Mouse (Mus musculus) myocyte (in vitro differentiated cells): ENCODE results near the gene Gm42372. TPM values are rescaled to one million over a fixed set of nuclear protein-coding genes. Genes with fewer than 3 reads are reported as not detected.

Experiments used
- H3K27me3 ChIP-seq: one replicate; pipeline ENCODE4 v1.6.1; 2011; ENCODE audit not compliant: control insufficient read depth, insufficient read depth, insufficient read length
- H3K36me3 ChIP-seq: one replicate; pipeline ENCODE4 v1.6.1; 2011; ENCODE audit not compliant: control insufficient read depth, insufficient read depth
- H3K4me2 ChIP-seq: one replicate; pipeline ENCODE4 v1.6.1; 2011; ENCODE audit warnings: low read depth, control low read depth
- H3K4me3 ChIP-seq: one replicate; pipeline ENCODE4 v1.5.1; 2011; ENCODE audit warnings: mild to moderate bottlenecking, control low read depth, moderate library complexity
- H3K79me2 ChIP-seq: one replicate; pipeline ENCODE4 v1.6.1; 2011; ENCODE audit not compliant: control insufficient read depth, insufficient read depth
- H3ac ChIP-seq: one replicate; pipeline ENCODE4 v1.6.1; 2011; ENCODE audit not compliant: control insufficient read depth, insufficient read length
- CEBPB ChIP-seq: IDR thresholded peaks from 2 replicates; pipeline ENCODE4 v1.6.1; 2011; ENCODE audit warnings: mild to moderate bottlenecking, moderate library complexity; ENCODE audit not compliant: poor library complexity, insufficient read depth, severe bottlenecking
- E2F4 ChIP-seq: IDR thresholded peaks from one replicate; pipeline ENCODE4 v1.6.1; 2011; ENCODE audit warnings: mild to moderate bottlenecking, control low read depth, moderate library complexity; ENCODE audit not compliant: insufficient read depth
- MAX ChIP-seq: IDR thresholded peaks from one replicate; pipeline ENCODE4 v1.6.1; 2011; ENCODE audit warnings: low read depth, mild to moderate bottlenecking, control low read depth
- MYOD1 ChIP-seq, 3 experiments: IDR thresholded peaks; one replicate each; pipeline ENCODE4 v1.6.1; 2011; ENCODE audit warnings: control low read depth in 2 of 3, low read depth in 2 of 3, mild to moderate bottlenecking in 2 of 3, moderate library complexity in 1 of 3; ENCODE audit not compliant: insufficient read length in 2 of 3, control insufficient read depth in 1 of 3
- MYOG ChIP-seq, 3 experiments: IDR thresholded peaks; one replicate each; pipeline ENCODE4 v1.6.1; 2011; ENCODE audit warnings: control low read depth in 2 of 3, low read depth in 2 of 3, mild to moderate bottlenecking in 2 of 3; ENCODE audit not compliant: insufficient read length in 2 of 3, control insufficient read depth in 1 of 3, insufficient read depth in 1 of 3
- POLR2A ChIP-seq: IDR thresholded peaks from one replicate; pipeline ENCODE4 v1.6.1; 2011; ENCODE audit warnings: low read depth, mild to moderate bottlenecking, control low read depth, moderate library complexity; ENCODE audit not compliant: insufficient read length
- POLR2AphosphoS2 ChIP-seq: IDR thresholded peaks from one replicate; pipeline ENCODE4 v1.6.1; 2011; ENCODE audit warnings: low read depth, control low read depth; ENCODE audit not compliant: insufficient read length
- REST ChIP-seq: IDR thresholded peaks from one replicate; pipeline ENCODE4 v1.6.1; 2011; ENCODE audit warnings: mild to moderate bottlenecking, control low read depth, moderate library complexity; ENCODE audit not compliant: insufficient read depth, insufficient read length
- SRF ChIP-seq: IDR thresholded peaks from one replicate; pipeline ENCODE4 v1.6.1; 2011; ENCODE audit warnings: low read depth; ENCODE audit not compliant: control insufficient read depth, insufficient read length
- TCF12 ChIP-seq: IDR thresholded peaks from one replicate; pipeline ENCODE4 v1.6.1; 2011; ENCODE audit warnings: mild to moderate bottlenecking, control low read depth; ENCODE audit not compliant: poor library complexity, insufficient read depth, severe bottlenecking
- TCF3 ChIP-seq: IDR thresholded peaks from one replicate; pipeline ENCODE4 v1.6.1; 2011; ENCODE audit warnings: low read depth, control low read depth; ENCODE audit not compliant: insufficient read length
- USF1 ChIP-seq: IDR thresholded peaks from one replicate; pipeline ENCODE4 v1.6.1; 2011; ENCODE audit warnings: low read depth, mild to moderate bottlenecking, control low read depth, moderate library complexity
- polyA plus RNA-seq: library from polyadenylated mRNA; unstranded; fragments of >200 nt; fragmentation: generic; extraction: Trizol; gene quantifications from one replicate; pipeline ENCODE4 v1.2.1, GENCODE M21; 2012; ENCODE audit warnings: missing spikeins

Gm42372 gene
- polyA plus RNA-seq, 1 experiment: not detected

GRCm38 (mm10) chr7:17026710-17027587 is 44.1 kb downstream of the Gm42372 start:
- peak overlapping the region; percentile 97 for H3K4me2 ChIP-seq
- TF ChIP-seq REST: no peak
- TF ChIP-seq POLR2AphosphoS2: no peak
- TF ChIP-seq TCF12: no peak
- TF ChIP-seq MAX: peak; percentile 16
- no peaks in the 10 kb centered on the region for H3K27me3 ChIP-seq
- no peaks in the 10 kb centered on the region for H3K36me3 ChIP-seq
- peak overlapping the region; percentile 82 for H3K4me3 ChIP-seq
- peak overlapping the region; percentile 82 for H3ac ChIP-seq
- H3K79me2 ChIP-seq: peaks cover 34% of the 10 kb centered on the region

GRCm38 (mm10) chr7:17027588-17028343 is 44.9 kb downstream of the Gm42372 start, which contains the start of gene Ppp5c:
Gene Ppp5c (minus strand): TSS chr7:17027924.
- H3K27me3 ChIP-seq: no peaks in the 10 kb centered on the region
- peak; percentile 69 for TF ChIP-seq POLR2AphosphoS2
- no peak for TF ChIP-seq USF1
- no peak for TF ChIP-seq TCF3
- peak in 1 of 3 experiments; percentile 20 for TF ChIP-seq MYOG (IDR thresholded peaks at IDR 0.05; ENCODE audit: control insufficient read depth in 1 of 3, insufficient read depth in 1 of 3, insufficient read length in 2 of 3, low read depth in 2 of 3)
- no peak for TF ChIP-seq E2F4
- TF ChIP-seq CEBPB: no peak
- TF ChIP-seq POLR2A: peak; percentile 78
- TF ChIP-seq TCF12: no peak
- TF ChIP-seq REST: no peak
- TF ChIP-seq MAX: no peak
- no peak for TF ChIP-seq SRF
- TF ChIP-seq MYOD1 (IDR thresholded peaks at IDR 0.05; ENCODE audit: control insufficient read depth in 1 of 3, insufficient read length in 2 of 3, low read depth in 2 of 3): peak in 1 of 3 experiments; percentile 12

GRCm38 (mm10) chr7:17028923-17029322 is 46.0 kb downstream of the Gm42372 start:
- Histone ChIP-seq H3ac (no peak overlapping the region), H3K4me3 (no peak overlapping the region), H3K27me3 (no peaks in the 10 kb centered on the region), H3K4me2 (no peak overlapping the region), H3K79me2 (peaks cover 28% of the 10 kb centered on the region), H3K36me3 (no peaks in the 10 kb centered on the region)
- TF ChIP-seq TCF3 (no peak), CEBPB (no peak), REST (no peak), E2F4 (no peak), POLR2A (no peak)

More at GRCm38 (mm10) chr7:17027588-17028343, 44.9 kb downstream of the Gm42372 start, which contains the start of gene Ppp5c:
- peak within 1 kb of the TSS; percentile 82 for H3ac ChIP-seq
- peaks cover 32% of the 10 kb centered on the region for H3K79me2 ChIP-seq
- peak within 1 kb of the TSS; percentile 82 for H3K4me3 ChIP-seq
- no peaks in the 10 kb centered on the region for H3K36me3 ChIP-seq
- peak within 1 kb of the TSS; percentile 97 for H3K4me2 ChIP-seq

GRCm38 (mm10) chr7:17030239-17030638 is 47.4 kb downstream of the Gm42372 start:
- H3K4me2 ChIP-seq: no peak overlapping the region
- H3K36me3 ChIP-seq: no peaks in the 10 kb centered on the region
- no peak for TF ChIP-seq POLR2AphosphoS2
- TF ChIP-seq MYOG (IDR thresholded peaks at IDR 0.05; ENCODE audit: control insufficient read depth in 1 of 3, insufficient read depth in 1 of 3, insufficient read length in 2 of 3, low read depth in 2 of 3): no peak
- TF ChIP-seq TCF12: no peak
- no peak for TF ChIP-seq MAX
- no peak for TF ChIP-seq POLR2A
- no peak for TF ChIP-seq E2F4
- no peak for TF ChIP-seq CEBPB
- no peak for TF ChIP-seq REST
- no peak for TF ChIP-seq SRF
- TF ChIP-seq USF1: no peak
- no peak for TF ChIP-seq MYOD1 (IDR thresholded peaks at IDR 0.05; ENCODE audit: control insufficient read depth in 1 of 3, insufficient read length in 2 of 3, low read depth in 2 of 3)
- TF ChIP-seq TCF3: no peak
- H3K79me2 ChIP-seq: peaks cover 20% of the 10 kb centered on the region
- H3K27me3 ChIP-seq: no peaks in the 10 kb centered on the region
- no peak overlapping the region for H3K4me3 ChIP-seq
- no peak overlapping the region for H3ac ChIP-seq

Other genes with a start within 250 kb of the Gm42372 start
- gene Ap2s1, start 244.7 kb upstream of the Gm42372 start, polyA plus RNA-seq: 247 TPM
- 113 TPM for gene Slc1a5, start 201.7 kb upstream of the Gm42372 start, polyA plus RNA-seq
- 51.8 TPM for gene Strn4, start 167.2 kb upstream of the Gm42372 start, polyA plus RNA-seq
- 26.7 TPM for gene Fkrp, start 166.4 kb upstream of the Gm42372 start, polyA plus RNA-seq
- gene Prkd2, start 140.2 kb upstream of the Gm42372 start, polyA plus RNA-seq: 4.7 TPM
- 10.0 TPM for gene Dact3, start 107.8 kb upstream of the Gm42372 start, polyA plus RNA-seq
- gene Gng8, start 91.3 kb upstream of the Gm42372 start, polyA plus RNA-seq: 3.8 TPM
- gene Ptgir, start 76.6 kb upstream of the Gm42372 start, polyA plus RNA-seq: 2.6 TPM
- gene Calm3, start 59.0 kb upstream of the Gm42372 start, polyA plus RNA-seq: 336 TPM
- 44.4 TPM for gene Pnmal2, start 38.4 kb upstream of the Gm42372 start, polyA plus RNA-seq
- gene Pnmal1, start 23.4 kb upstream of the Gm42372 start, polyA plus RNA-seq: 0.05 TPM
- gene Ccdc8, start 9.6 kb downstream of the Gm42372 start, polyA plus RNA-seq: 21.0 TPM
- 126 TPM for gene Ppp5c, start 44.8 kb downstream of the Gm42372 start, polyA plus RNA-seq
- 0.16 TPM for gene Hif3a, start 79.3 kb downstream of the Gm42372 start, polyA plus RNA-seq
- not detected for gene Psg16, start 91.0 kb downstream of the Gm42372 start, polyA plus RNA-seq
- not detected for gene Ceacam3, start 167.2 kb downstream of the Gm42372 start, polyA plus RNA-seq
- not detected for gene Psg29, start 220.4 kb downstream of the Gm42372 start, polyA plus RNA-seq